Mouse (Mus musculus) kidney, postnatal 4 days (tissue): Measurements from ENCODE around the gene Gm20388.

Experiments used
- DNase-seq, 2 experiments: peaks; one replicate each; pipeline ENCODE4 v3.0.0; 2021; ENCODE audit warnings: mixed read lengths in 2 of 2

Gm20388 gene

GRCm38 (mm10) chr8:121808032-121808431 lies 1897.4 kb downstream of the Gm20388 start:
- no peak for DNase-seq

DNA sequence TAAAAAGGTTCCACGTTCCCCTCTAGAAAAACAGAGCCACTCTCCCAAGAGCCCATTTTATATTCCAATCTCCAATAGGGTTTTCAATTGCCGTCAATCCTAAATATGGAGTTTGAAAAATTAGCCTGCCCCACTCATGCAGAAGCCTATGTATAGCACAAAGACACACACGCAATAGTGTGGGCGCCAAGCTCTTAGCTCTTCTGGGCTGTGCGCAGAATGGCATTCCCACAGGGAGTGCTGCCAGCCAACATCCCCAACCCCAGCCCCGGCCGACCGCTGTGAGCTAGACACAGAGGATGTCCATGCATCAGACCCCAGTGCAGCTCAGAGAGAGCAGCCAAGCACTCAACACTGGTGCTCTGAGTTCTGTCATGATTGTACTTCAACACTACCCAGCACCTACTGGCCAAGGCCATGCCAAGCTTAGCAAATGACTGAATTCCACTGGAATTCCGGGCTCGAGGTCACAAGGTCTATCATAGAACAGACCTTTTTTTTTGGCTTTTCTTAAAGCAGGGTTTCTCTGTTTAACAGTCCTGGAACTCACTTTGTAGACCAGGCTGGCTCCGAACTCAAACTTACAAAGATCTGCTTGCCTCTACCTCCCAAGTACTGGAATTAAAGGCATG lies 1899.0 kb downstream of the Gm20388 start:
- DNase-seq: no peak

GRCm38 (mm10) chr8:121811502-121811901 lies 1900.9 kb downstream of the Gm20388 start:
- DNase-seq: no peak

GRCm38 (mm10) chr8:121811931-121812570 lies 1901.4 kb downstream of the Gm20388 start:
- DNase-seq: no peak

DNA sequence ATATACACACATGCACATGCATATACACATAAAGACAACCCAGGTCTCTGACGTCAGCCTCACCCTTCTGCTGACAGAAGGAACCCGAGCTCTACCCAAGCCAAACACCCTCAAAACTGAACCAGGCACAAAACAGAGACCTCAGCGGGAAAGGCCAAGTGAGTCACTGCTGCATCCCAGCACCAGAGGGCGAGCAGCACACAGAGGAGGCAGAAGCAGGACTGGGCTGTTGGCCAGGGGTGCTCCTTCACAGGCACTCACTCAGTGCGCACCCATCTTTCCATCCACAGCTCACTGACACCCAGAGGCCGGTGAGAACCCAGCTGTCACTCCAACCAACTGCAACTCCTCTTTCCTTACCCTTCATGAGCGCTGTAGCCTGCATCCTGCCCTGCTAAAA lies 1907.6 kb downstream of the Gm20388 start:
- no peak for DNase-seq

DNA sequence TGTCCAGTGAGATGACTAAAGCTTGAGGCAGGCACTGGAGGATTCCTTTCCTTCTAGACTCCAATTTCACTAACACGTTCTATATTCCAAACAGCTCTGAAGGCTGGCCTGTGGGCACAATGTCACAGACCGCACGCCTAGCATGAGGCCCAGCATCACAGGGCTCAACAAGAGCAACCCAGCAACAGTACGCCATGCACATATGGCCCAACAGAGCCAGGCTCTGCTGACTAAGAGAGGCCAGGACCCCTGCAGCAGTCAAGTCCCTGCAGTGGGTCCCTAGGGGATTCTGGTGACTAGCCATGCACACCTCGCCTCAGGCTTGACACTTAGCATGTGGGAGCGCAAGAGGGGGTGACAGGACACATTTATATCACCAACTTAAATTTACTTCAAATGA lies 1910.2 kb downstream of the Gm20388 start:
- DNase-seq: no peak

GRCm38 (mm10) chr8:121821320-121821719 lies 1910.7 kb downstream of the Gm20388 start:
- DNase-seq: no peak

DNA sequence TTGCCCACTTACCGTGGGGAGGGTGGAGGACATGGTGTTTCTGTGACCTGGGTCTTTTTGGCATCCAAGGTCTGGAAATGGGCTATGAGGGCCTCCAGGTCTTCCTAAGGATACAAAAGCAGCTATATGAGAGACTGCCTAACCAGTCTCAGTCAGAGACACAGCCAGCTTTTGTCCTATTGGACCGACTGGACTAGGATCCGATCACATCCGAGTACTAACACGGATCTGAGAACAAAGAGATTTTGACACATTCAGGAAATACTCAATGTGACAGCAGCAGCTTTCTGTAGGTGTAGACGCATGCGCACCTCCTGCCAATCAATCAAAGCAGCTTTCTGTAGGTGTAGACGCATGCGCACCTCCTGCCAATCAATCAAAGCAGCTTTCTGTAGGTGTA lies 1911.1 kb downstream of the Gm20388 start:
- DNase-seq: no peak

- DNase-seq: no peak
Observed at GRCm38 (mm10) chr8:121827726-121828125, 1917.1 kb downstream of the Gm20388 start.

- DNase-seq: no peak
Observed at GRCm38 (mm10) chr8:121828376-121829023, 1917.9 kb downstream of the Gm20388 start.

DNA sequence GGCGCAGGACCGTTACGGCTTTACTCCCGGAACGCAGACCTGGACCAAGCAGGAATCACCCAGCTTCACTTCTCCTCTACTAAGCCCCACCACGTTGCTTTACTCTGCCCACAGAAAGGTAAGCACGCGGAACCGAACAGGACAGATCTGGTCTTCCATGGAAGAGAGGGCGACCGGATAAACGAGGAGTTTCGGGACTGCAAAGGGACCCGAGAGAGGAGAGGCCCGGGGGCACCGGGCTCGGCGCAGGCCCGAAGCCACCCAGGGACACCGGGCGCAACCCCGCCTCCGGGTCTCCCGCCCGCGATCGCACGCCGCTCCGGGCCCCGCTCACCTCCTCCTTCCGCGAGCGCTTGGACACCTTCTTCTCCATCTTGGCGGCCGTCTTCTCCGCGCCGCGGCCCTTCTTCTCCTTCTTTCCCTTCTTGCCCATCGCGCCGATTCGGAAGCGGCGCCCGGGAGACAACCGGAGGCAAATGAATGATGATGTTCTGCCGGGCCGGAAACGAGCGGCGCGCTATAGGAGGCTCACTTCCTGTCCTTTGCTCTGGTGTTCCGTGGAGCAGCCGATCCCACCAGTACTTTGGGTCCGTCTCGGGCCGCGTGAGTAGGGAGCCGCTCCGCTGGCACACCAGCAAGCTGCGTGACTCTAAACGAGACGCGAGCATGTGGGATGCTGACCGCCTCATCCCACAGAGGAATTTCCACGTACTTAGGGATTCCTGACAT lies 1918.6 kb downstream of the Gm20388 start, which contains the start of gene Klhdc4:
TSS of gene Klhdc4 (minus strand) at position 522 of the 729 bp plus-strand sequence.
- DNase-seq: peak; percentile 89 to 92

DNA sequence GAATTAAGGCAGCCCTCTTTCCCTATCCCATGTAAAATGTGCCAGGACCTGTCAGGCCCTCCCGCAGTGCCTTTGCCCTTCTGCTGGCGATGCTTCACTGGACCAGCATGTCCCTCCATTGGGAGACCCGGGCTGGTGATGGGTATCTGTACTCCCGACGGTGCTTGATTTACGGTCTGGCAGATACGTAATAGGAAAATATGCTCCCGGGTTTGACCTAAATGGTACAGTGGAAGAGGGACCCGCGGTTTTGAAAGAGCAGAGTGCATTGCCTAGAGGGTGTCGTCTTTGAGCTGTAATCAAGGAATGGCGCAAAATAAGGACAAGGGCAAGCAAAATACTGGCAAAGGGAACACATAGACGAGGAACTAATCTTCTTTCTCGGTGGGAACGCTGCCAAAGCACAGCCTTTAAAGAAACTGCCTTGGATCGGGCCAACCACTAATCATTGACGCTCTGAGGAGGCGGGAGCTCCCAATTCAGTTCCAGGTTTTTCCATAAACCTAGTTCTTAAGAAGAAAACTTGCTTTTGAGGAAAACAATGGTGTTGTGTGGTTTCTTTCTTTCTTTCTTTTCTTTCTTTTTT lies 1919.2 kb downstream of the Gm20388 start:
- DNase-seq: no peak

- DNase-seq: no peak
Observed at GRCm38 (mm10) chr8:121832061-121832460, 1921.4 kb downstream of the Gm20388 start.

GRCm38 (mm10) chr8:121832503-121832902 lies 1921.9 kb downstream of the Gm20388 start:
- DNase-seq: peak; percentile 80 to 82

GRCm38 (mm10) chr8:121841242-121841641 lies 1930.6 kb downstream of the Gm20388 start:
- peak; percentile 70 to 74 for DNase-seq

DNA sequence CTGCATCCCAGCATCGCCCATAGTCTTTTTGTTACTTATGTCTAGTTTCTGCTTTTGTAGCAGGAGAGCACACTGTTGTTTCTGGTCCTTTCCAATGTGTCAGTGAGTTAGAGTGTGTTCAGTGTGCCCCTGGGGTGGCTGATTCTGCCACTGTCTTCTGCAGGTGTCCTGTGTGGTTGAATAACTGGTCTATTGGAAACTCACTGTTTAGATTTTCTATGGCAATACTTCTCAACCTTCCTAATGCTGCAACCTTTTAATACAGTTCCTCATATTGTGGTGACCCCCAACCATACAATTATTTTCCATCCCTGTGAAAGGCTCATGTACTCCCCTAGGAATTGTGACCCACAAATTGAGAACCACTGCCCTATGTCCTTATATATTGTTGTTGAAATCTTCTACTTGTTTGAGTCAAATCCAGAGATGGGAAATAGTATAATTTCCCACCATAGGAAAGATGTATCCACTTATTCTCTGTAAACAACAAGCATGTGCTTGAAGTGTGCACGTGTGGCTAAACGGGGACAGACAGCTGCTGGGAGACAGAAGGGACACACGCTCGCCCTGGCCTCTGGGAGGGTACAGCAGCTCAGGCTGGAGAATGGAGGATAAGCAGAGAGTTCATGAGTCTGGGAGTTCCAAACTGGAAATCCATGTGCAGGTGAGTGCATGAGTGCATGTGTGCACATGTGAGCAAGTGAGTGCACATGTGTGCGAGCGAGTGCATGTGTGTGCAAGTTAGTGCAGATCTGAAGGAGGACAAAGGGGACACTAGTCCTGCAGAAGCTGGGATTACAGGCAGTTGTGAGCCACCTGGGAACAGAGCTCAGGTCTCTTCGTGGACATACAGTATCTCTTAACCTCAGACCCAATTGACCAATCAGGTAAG lies 1931.7 kb downstream of the Gm20388 start:
- DNase-seq: no peak

DNA sequence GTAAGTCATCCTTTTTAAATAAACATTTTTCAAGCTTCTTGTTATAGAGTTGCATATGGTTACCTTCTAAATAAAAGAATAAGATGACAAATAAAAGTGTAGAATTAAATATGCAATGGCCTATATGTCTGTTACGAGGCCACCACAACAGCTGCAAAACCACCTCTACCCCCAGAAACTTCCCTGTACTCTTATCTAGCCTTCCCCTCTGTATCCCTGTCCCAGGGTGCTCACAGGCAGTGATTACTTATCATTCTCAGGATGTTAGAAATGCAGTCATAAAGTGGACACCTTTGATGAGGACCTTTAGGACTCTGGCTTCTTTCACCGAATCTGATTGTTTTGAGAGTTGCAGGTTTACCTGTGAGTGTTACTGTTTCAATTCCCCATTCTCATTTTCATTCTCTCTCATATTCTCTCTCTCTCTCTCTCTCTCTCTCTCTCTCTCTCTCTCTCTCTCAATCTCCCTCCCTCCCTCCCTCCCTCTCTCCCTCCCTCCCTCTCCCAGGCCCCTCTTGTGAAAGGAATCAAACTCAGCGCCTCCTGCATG lies 1932.6 kb downstream of the Gm20388 start:
- DNase-seq: no peak

DNA sequence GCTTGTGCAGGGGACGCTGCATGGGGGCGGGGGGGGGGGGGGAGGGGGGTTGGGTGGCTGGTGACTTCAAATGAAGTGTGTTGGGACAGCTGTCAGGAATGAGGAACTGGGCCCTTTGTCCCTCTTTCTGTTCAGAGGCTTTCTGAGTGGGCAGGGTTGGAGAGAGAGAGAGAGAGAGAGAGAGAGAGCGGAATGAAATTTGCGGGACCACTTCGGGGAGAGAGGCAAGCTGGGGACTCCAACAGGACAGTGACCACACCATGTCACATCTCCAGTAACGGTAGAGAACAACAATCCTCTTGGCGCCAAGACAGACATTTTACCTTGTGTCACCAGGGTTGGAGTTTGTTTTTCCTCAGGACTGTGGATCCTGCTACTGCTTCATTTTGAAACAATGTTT lies 1934.1 kb downstream of the Gm20388 start:
- DNase-seq: no peak

DNA sequence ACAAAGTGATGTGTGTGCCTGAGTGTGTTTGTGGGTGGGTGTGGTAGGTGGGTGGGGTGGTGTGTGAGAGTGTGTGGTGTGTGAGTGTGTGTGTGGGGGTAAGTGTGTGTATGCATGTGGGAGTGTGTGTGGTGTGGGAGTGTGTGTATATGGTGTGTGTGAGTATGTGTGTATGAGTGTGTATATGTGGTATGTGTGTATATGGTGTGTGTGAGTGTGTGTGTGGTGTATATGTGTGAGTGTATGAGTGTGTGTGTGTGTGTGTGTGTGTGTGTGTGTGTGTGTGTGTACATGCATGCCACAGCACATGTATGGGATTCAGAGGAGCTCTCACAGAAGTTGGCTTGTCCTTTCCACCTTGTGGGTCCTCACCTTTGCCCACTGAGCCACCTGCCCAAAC lies 1936.2 kb downstream of the Gm20388 start:
- DNase-seq: no peak

- no peak for DNase-seq
Observed at GRCm38 (mm10) chr8:121847261-121847822, 1936.7 kb downstream of the Gm20388 start.

- DNase-seq: no peak
Observed at GRCm38 (mm10) chr8:121847987-121848386, 1937.3 kb downstream of the Gm20388 start.
